Mouse (Mus musculus) heart, adult 11 months (tissue): ENCODE data around the gene Hspb6.

Source experiments
- DNase-seq: peaks from one replicate; pipeline ENCODE4 v3.0.0; 2022

Gene Hspb6

DNA sequence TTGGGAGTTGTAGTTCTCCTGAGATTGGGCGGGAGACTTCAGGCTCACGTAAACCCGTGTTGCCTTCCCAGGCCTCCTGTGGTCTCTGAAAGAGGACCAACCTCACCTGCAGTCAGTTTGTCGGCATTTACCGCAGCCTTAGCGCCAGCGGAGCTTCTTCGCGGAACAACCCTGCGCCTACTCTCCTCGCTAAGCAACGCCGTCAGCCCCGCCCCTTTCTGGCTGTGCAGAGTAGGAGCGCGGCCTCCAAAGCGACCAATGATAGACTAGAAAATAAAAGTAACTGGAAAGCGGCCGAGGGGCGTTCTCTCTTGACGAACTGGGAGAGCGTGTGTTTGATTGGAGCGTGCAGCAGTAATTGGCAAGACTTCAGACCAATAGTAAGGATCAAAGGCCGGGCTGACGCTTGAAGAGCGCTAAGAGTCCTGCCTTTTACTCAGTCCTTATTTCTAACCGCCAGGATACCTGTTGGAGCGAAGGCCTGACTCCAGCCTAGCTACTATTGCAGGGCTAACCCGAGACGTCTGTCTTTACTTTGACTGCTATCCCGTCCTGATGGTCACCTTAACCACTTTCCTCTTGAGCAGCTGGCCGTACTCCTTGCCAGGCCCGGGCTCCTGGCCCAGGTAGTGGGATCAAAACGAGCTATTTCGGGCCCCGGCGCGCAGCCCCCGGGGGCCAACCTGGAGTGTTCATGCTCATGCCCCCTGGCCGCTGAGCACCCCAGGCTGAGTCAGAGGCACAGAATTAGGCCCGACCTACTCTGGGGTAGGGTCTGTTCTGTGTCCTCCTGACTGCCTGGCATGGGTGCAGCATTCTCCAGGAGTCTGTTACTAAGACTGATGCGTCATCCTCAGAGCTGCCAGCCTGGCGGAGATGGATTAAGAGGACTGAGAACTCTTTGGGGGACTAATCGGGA lies at the start of gene Hspb6, which contains the start of gene Proser3:
Gene Hspb6, plus strand, starts transcription at position 77 of the 919 bp plus-strand sequence.
Gene Proser3, minus strand, starts transcription at position 198 of the 919 bp plus-strand sequence.
- DNase-seq: peak; percentile 100

DNA sequence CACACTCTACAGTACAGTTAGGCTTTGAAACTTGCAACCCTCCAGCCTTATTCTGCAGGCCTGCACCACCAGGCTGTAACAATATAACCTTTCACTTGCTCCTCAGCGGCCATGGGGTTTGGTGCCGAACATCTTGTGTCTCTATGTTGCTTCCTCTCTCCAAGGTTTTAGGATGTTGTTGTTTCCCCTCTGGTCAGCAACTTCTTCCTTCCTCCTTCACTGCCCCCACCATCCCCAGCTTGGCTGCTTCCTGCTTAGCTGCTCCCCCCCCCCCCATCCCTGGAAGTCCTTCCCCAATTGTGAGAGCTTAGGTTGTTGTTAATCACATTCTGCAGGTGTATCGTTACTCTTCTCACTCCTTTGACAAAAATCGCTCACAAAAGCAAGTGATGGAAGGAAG lies 43.9 kb upstream of the Hspb6 start:
- DNase-seq: peak; percentile 92

DNA sequence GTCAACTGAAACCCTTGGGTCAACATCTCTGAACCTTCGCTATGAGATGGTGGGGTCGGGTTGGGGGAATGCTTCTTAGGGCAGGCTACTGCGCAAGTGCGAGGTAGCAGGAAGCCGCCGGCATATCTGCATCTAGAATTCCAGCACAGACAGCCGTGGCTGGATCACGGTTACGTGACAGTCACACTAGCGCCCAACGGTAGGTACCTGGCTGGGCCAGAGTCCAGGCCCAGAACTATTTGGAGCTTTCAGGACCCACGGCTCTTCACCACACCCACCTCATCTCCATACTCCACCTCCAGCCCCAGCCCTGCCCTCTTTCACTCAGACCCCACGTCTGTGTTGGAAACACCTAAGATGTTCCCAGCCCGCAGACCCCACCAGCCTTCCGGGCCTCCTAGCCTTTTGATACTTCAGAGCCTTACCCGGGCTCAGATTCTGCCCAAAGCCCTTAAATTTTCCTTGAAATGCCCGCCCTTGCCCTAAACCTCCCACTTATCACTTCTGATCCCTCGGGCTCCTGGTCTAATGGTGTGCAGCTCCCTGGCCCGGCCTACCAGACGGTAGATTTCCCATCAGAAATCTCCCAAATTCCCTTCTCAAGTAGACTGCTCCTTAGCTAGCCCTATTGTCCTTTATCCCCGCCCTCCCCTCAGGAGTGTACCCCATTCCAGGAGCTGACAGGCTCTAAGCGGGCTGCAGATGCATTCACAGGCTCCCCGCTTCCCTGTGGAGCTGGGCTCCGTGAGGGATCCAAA lies 36.8 kb upstream of the Hspb6 start:
- DNase-seq: no peak

DNA sequence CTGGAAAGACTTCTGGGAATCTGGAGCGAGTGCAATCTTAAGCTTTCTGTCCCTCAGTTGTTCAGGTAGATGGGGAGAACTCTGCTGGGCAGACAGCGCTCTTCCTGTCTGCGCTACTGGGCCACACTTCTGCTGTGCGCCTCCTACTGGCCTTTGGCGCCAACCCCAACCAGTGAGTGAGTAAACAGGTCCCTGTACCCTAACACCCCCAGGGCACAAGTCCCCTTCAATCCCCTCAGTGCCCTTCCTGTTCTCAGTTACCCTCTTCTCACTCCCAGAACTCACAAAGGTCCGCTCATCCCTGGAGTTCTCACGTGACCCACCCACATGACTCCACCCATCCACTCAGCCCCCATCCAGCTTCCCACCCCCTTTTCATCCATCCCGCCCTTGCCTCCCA lies 33.7 kb upstream of the Hspb6 start:
- DNase-seq: no peak

DNA sequence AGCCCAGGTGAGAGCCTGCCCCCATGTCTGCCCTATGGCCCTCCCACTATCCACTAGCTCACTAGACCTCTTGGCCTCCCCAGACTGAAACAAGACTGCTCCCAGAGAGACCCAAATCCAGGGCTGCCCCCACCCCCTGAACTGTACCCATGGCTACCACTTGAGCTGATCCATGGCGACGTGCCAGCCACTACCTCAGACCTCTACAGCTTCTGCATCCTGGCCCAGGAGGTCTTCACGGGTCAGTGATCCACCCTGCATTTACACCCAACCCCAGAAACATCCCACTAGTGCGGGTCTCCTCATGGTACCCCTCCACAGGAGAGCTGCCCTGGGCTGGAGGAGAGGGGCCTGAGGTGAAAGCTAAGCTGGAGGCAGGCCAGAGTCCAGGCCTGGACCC lies 31.6 kb upstream of the Hspb6 start:
- DNase-seq: no peak

DNA sequence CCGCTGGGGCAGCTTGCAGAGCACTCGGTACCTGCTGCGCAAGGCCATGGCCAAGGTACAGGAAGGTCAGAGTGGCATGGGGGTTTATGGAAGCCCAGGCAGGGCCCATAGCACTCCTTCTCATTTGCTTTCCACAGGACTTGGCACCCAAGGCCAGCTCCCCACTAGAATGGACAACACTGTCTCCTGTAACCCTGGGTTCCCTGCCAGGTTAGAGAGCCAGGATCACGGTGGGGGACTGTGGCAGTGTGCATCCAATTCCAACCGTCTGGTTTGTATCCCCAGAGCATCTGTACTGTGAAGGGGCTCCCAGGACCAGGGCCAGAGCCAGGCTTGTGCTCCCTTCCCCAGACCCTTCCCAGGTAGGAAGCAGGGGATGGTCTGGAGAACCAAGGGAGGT lies 31.1 kb upstream of the Hspb6 start:
- DNase-seq: no peak

DNA sequence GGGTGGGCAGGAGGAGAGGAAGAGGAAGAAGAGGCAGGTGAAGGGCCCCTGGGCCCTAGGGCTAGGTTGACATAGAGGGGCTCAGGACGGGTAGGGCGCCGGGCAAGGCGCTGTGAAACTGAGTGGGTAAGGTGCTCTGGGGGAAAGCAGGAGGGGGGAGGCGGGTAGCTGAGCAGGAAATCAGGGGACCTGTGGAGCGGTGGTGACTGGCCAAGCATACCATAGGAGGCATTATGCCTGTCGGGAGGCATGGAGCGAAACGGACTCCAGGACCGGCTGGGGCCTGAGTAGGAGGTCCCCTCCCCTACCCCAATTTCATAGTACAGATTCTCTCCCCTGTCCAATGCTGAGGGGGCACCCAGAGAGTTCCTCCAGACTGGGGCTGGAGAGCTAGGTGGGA lies 29.1 kb upstream of the Hspb6 start:
- DNase-seq: no peak

DNA sequence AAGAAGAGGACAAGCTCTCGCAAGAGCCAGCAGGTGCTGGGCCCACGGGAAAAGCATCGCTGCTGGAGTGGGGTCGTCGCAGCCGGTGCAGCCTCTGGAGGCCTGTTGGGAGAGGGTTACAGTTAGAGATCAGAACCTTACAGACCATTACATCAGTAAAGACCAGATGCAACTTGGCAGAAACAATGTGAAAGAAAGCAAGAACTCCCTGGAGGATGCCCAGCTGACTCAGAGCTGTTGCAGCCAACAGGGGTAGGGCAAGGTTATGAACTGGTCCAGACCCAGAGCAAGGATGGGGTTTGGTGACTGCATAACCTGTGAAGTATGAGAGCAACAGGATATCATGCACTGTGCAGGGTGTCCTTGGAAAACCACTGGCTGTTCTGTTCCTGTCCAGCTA lies 27.5 kb upstream of the Hspb6 start:
- no peak for DNase-seq

DNA sequence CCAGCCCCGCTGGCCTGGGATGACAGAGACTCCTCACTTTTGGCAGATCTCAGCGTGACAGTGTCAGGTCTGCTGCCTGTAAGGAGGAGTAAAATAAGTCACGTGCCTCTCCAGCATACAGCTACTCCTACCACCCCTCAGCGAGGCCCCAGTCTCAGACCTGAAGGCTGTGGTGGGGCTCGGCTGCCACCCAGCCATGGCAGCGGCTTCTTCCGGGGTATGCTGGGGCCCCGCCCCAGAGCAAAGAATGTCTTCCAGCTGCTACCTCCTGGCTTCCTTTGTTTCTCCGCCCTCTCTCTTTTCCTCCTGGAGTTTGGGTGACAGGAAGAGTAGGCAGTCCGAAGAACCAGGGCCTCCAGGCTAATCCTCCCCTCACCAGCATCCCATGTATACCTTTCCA lies 26.0 kb upstream of the Hspb6 start:
- peak; percentile 89 for DNase-seq

DNA sequence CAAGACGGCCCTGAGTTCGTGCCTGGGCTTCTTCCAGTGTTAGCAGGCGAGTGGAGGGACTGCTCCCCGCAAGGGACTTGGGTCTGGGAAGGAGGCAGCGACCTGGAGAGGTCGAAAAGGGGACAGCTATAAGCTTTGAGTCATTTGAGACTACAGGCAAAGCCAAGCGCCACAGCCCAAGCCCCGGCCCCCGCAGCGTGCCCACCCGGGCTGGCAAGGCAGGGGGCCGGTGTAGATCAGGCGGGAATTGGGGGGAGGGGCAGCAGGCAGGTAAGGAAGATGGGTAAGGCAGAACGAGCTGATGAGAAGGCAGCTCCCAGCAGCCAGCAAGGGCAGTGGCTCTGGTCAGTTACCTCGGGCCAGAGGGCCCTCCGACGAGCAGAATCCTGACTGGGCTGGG lies 25.6 kb upstream of the Hspb6 start:
- no peak for DNase-seq

DNA sequence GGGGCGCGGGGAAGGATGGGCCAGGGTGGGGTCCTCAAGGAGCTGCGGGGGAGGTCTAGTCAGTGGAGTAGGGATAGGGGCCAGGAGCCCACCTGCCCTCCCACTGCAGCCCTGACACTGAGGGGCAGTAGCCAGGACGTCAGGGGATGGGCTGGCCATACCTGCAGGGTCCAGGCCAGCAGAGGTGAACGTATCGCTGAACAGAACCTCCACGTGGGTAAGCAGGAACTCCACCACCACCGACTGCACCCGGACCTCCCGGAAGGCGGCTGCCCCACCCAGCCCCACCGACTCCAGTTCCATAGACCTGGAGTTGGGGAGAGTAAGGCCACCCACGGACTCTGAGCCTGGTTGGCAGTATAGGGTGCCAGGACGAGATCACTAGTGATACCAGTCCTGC lies 25.0 kb upstream of the Hspb6 start:
- no peak for DNase-seq

DNA sequence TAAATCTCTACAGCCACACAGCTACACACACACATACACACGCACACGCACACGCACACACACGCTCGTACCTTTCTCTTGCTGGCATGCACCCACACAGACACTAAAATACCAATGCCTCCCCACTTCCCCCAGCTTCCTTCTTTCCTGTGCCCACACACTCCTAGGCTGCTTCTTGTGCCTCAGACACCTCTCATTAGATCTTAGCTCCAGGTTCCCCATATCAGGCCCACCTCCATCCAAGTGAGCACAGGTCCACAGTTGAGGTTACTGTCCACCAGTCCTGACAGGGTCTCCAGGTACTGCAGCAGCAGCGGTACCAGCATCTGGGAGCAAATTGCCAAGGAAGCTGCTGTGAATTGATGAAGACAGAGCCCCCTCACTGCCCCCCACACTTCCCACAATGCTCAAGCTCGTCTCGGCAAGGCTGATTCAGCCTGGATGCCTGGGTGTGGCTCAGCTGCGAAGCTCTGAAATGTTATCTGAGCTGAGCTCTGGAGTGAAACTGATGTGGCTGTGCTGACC lies 20.6 kb upstream of the Hspb6 start:
- DNase-seq: no peak

DNA sequence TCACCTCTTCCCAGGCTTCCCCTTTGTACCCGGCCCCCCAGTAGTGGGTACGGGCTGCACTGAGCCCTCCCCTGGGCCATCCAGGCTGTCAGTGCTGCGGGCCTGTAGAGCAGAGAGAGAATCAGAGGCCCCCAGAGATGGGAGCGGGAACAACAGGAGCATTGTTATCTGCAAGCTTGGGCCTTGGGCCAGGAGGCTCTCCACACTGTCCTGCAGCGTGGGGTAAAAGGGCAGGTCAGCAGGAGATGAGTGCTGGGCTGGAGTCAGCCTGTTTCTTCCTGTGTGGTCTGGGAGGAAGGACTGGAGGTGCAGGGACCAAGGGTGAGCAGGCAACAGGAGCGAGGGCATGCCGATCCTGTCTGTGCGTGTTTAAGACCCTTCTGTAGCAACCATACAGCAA lies 19.0 kb upstream of the Hspb6 start:
- DNase-seq: peak; percentile 94

DNA sequence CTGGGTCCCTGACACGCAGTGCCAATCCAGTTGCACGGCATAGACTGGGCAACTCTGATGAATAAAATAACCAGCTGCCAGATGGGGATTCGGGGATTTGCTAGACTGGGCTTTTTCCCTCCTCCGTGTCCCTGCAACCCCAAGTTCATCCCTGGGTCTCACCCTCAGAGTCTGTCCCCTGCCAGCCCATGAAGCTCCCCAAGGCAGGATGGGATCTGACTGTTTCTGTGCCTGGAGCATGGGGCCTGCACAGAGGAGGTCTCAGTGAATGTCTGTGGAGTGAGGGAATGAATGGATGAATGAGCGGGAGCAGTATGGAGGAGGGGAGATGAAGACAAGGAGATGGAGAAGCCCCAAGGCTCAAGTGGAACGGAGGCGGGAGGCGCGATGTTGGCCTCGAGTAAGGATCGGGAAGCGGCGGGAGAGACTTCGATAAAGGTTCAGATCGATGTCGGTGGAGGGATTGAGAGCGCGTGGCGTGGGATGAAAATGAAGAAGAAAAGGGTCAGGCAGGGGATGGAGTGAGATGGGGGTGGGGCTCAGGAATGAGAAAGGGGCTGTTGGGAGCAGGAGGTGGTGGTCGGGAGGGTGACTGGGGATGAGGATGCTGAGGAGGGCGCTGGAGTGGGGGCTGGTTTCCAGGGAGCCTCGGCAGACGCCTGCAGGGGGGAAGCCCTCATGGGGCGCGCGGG lies 17.9 kb upstream of the Hspb6 start:
- peak; percentile 90 for DNase-seq

DNA sequence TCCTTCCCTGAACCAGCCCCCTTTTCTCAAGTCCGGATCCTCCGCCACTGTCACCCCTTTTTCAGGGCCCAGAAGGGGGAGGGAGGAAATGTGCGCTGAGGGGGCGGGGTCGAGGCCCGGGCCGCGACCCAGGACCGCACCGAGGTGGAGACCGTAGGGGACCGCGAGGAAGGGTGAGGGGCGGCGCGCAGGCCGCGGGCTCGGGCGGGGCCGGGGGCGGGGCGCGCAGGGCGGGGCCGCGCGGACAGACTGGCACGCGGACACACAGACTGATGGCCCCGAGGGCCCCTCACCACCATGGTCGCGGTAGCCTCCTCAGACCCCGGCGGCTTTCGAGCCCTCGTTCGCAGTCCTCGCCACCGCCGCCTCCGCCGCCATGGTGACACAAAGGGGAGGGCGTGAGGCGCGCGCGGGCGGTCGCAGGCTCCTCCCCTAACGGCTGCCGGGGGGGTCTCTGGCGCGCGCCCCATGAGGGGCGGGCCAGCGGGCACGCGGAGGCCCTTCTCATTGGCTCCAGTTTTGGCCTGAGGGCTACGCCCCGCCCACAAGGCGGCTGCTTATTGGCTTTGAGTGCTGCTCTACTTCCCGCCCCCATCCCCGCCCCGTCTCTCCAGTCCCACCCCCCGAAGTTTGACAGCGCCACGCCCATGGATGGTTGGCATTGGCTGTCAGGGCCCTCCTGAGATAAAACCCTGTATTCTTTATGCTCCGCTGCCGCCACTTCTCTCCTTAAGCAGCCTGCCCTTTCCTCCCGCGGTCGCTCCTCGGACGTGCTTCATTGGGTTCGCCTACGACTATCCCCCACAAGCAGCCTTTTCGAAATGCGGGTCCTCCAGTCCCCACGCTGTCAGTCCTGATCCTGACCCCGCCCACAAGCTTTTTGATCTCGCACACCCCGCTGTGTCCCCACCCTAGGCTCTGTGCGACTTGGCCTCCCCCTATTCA lies 17.1 kb upstream of the Hspb6 start, which contains the start of gene Arhgap33:
Gene Arhgap33, minus strand, starts transcription at position 428 of the 945 bp plus-strand sequence.
- DNase-seq: peak; percentile 99

DNA sequence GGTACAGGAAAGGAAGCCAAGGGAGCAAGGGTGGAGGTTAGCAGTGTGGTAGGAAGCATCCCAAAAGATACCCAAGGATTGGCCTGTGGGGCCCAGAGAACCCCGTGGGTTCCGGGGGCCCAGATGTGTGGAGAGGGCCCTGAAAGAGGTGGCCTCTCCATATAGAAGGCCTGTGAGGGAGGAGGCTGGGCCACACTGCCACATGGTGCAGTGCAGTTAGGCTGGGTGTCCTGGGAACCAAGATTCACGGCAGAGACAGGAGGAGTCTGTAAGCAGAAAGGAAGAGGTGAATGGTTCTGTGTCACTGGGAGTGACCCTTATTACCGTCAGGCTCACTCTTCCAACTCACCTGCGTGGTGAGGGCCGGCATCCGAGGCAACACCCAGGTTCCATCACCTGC lies 11.4 kb upstream of the Hspb6 start:
- DNase-seq: peak; percentile 80

DNA sequence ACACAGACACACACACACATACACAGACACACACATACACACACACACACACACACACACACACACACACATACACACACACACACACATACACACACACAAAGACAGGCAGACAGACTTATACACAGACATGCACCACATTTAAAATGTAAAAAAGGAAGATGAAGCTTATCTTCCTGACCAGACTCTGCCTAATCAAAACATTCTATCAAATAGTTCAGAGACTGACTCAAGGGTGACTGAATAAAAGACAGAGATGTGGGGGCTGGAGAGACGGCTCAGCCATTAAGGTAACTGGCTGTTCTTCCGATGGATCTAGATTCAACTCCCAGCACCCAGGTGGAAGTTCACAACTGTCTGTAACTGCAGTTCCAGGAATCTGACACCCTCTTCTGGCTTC lies 7.7 kb upstream of the Hspb6 start:
- DNase-seq: no peak

DNA sequence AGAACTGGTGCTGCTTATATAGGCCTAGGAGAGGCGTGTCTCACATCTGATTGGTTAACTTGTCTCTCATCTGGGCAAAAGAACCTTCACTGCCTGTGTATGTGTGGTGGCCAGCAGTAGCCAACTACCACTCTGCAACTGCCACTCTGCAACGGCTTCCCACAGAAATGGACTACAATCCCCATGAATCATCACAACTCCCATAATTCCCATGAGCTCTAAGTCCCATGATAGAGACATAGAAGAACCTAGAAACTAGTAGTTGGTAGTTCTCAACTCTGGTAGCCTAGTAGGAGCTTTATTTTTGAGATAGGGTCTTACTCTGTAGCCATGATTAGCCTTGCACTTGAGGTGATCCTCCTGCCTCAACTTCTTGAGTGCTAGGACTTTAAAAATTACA lies 2.1 kb upstream of the Hspb6 start:
- no peak for DNase-seq

DNA sequence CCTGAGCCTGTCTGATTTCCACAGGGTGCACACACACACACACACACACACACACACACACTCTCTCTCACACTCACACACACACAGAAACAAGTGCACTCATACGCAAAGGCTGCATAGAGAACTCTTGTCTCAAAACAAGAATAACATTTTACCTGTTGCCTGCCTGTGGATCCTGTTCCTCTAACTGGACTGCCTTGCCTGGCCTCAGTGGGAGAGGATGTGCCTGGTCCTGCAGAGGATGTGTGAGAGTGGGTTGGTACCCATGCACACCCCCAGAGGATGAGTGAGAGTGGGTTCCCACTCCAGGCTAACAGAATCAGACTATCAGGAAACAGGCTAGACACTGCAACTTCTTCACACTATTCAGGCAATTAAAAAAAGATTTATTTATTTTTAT lies 1.4 kb upstream of the Hspb6 start:
- peak; percentile 91 for DNase-seq

DNA sequence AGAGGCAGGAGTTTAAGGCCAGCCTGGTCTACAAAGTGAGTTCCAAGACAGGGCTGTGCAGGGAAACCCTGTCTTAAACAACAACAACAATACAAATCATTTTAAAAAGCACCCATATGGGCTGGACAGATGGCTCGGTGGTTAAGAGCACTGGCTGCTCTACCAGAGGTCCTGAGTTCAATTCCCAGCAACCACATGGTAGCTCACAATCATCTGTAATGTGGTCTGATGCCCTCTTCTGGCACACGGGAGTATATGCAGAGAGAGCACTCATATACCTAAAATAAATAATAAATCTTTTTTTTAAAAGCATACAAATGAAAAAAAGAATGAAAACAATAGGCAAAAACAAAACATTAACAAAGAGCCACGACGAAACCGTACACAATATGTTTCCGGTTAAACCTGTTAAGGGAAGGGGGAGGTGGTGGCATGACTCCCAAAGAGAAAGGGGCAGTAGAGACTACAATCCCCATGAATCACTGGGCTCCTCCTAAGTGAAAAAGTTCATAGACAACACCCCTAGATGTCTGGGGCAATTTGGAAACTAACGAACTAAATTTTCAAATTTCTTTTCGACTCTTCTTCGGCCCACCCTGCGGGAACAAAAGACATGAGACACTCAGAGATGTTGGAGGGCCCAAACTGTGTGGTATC lies 405 bp upstream of the Hspb6 start:
- DNase-seq: peak; percentile 90

DNA sequence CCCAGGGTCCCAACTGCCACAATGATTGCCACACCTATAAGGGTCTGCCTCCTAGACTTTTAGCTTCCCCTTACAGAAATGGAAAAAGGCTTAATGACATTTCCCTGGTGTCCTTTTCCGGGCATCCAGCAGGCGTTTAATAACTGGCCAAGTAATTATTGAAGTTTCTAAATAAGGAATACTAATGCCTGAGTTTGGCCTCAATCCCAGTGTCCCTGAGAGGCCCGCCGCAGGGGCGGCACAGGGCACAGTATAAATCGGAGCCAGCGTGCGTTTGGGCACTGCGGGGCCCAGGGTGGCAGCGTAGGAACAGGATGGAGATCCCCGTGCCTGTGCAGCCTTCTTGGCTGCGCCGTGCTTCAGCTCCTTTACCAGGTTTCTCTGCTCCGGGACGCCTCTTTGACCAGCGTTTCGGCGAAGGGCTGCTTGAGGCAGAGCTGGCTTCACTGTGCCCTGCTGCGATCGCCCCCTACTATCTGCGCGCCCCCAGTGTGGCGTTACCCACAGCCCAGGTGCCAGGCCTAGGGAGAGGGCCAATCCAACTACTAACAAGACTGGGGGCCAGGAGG lies 1.1 kb downstream of the Hspb6 start:
- DNase-seq: peak; percentile 97
